Mouse (Mus musculus) limb, embryonic 10.5 days (tissue): ENCODE data around the gene Pbx3. TPM values are rescaled to one million over a fixed set of nuclear protein-coding genes. Genes with fewer than 3 reads are reported as not detected.

Source experiments
- DNase-seq: peaks from one replicate; pipeline ENCODE4 v3.0.0-alpha.2; 2017; ENCODE audit warnings: low spot score
- H3K27ac ChIP-seq: fragments of 300-500 bp; sonication (generic); 2 replicates; pipeline ENCODE4 v1.5.1; 2016; ENCODE audit warnings: mild to moderate bottlenecking
- H3K27me3 ChIP-seq: fragments of 300-500 bp; sonication (generic); 2 replicates; pipeline ENCODE4 v1.6.1; 2016; ENCODE audit warnings: low read depth, mild to moderate bottlenecking; ENCODE audit not compliant: poor library complexity, severe bottlenecking
- H3K36me3 ChIP-seq: fragments of 300-500 bp; sonication (generic); 2 replicates; pipeline ENCODE4 v1.6.1; 2016; ENCODE audit warnings: mild to moderate bottlenecking, moderate library complexity
- H3K4me1 ChIP-seq: fragments of 300-500 bp; sonication (generic); 2 replicates; pipeline ENCODE4 v1.6.1; 2016
- H3K4me3 ChIP-seq: fragments of 300-500 bp; sonication (generic); 2 replicates; pipeline ENCODE4 v1.5.1; 2016; ENCODE audit warnings: mild to moderate bottlenecking, moderate library complexity
- H3K9me3 ChIP-seq: fragments of 300-500 bp; sonication (generic); replicated peaks from 2 replicates; pipeline ENCODE4 v1.6.1; 2016; ENCODE audit warnings: mild to moderate bottlenecking
- WGBS: fragments of 180-500 bp; shearing (Covaris S2); methylation state at CpG from one replicate; pipeline ENCODE4 v1.1.7; 2016; 5-methylcytosine and 5-hydroxymethylcytosine counted together
- polyA plus RNA-seq: library from polyadenylated mRNA; unstranded; fragments of >200 nt; fragmentation: Nextera tagmentation; extraction: Ambion mirVana; gene quantifications from 2 replicates; pipeline ENCODE4 v1.2.1, GENCODE M21; 2016

The Pbx3 gene
- polyA plus RNA-seq, 1 experiment from 2014 or later: 31.9 TPM

DNA sequence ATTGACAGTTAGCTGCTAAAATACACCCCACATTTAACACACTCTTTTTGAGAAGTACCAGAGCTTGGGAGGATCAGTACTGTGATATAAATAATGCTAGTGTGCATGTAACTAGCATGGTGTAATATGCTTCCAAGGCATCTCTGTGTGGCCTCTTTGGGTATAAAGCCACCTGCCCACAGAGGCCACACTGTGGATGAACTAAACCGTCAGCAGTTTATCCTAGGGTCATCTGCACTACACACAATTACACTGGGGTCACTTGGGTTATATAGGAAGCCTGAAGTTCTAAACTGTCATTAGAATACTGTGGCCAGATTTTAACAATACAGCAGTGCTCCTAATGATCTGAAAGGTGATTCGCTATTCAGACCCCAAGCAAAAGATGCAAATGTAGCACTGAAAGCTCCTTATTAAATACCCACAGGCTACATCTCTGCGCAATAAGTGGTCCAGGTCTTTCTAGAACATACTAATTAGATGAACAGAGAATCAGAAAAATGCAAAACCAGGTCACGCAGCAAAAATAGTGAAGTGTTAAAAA is 133.6 kb downstream of the Pbx3 start:
- 74% methylated on average over 4 of the region's 4 CpGs for WGBS
- Histone ChIP-seq H3K27ac (no peak overlapping the region), H3K9me3 (no peaks in the 10 kb centered on the region), H3K27me3 (no peaks in the 10 kb centered on the region), H3K4me3 (no peak overlapping the region), H3K4me1 (peaks cover 24% of the 10 kb centered on the region), H3K36me3 (no peaks in the 10 kb centered on the region)
- DNase-seq: no peak

DNA sequence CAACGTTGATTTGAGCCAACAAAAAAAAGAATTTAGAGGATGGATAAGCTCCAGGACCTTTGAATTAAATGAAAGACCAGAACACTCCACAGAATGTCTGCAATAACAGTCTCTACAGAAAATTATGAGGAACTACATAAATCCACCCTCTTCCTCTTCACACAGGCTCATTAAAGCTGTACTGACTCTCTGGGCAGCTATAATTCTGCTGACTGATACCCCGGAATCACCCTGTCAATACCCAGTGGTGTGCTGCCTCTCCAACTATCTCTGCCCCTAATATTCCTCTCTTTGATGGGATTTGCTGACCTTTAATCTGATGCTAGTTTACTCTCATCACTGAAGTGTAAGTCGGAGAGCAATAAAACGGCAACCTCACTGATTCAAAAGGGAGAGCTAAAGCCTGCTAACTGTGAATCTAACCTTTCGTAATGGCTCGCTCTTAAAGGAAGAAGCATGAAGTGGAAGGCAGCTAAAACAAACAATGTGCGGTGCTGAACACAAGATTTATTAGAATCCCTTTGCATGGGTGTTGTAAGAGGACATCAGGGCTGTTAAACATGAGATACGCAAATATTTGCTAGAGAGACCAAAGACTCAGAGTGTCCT is 137.4 kb downstream of the Pbx3 start:
- no peak for DNase-seq
- Histone ChIP-seq H3K27me3 (no peaks in the 10 kb centered on the region), H3K4me3 (no peak overlapping the region), H3K4me1 (peaks cover 49% of the 10 kb centered on the region), H3K27ac (no peak overlapping the region), H3K36me3 (no peaks in the 10 kb centered on the region), H3K9me3 (no peaks in the 10 kb centered on the region)
- WGBS: 30% methylated on average over 8 of the region's 8 CpGs

- Histone ChIP-seq H3K9me3 (no peaks in the 10 kb centered on the region), H3K27me3 (no peaks in the 10 kb centered on the region), H3K4me3 (no peak overlapping the region), H3K36me3 (no peaks in the 10 kb centered on the region), H3K4me1 (peaks cover 62% of the 10 kb centered on the region), H3K27ac (no peak overlapping the region)
- WGBS: 51% methylated on average over 1 of the region's 1 CpGs
- no peak for DNase-seq
Measured at GRCm38 (mm10) chr2:34234274-34234673, 138.7 kb downstream of the Pbx3 start.

GRCm38 (mm10) chr2:34233271-34233670 is 139.7 kb downstream of the Pbx3 start:
- Histone ChIP-seq H3K36me3 (no peaks in the 10 kb centered on the region), H3K27ac (no peak overlapping the region), H3K4me3 (no peak overlapping the region), H3K4me1 (peaks cover 66% of the 10 kb centered on the region), H3K27me3 (no peaks in the 10 kb centered on the region), H3K9me3 (no peaks in the 10 kb centered on the region)
- DNase-seq: no peak
- WGBS: 63% methylated on average over 5 of the region's 5 CpGs

GRCm38 (mm10) chr2:34227688-34228087 is 145.3 kb downstream of the Pbx3 start:
- H3K36me3 ChIP-seq: peaks cover 10% of the 10 kb centered on the region

DNA sequence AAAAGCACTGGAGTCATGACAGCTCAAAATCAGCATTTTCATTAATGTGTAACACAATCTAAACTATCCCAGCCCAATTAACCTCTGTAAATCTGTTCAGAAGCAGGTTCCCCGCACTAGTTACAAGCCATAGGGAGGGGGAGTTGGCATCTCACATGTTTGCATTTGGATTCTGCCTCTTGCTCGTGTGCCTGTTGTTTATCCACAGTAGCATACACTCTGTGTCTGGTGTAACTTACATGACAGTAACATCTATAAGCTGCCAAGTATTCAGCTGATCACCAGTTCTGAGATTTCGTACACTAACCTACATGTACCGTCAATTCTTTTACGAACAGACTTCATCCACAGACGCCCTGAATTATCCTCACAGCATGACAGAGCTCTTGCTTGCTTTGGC is 147.5 kb downstream of the Pbx3 start:
- Histone ChIP-seq H3K4me3 (no peak overlapping the region), H3K9me3 (no peaks in the 10 kb centered on the region), H3K27me3 (no peaks in the 10 kb centered on the region), H3K4me1 (peaks cover 32% of the 10 kb centered on the region), H3K27ac (no peak overlapping the region), H3K36me3 (peaks cover 12% of the 10 kb centered on the region)
- DNase-seq: no peak
- WGBS: 79% methylated on average over 6 of the region's 6 CpGs

More at GRCm38 (mm10) chr2:34227688-34228087, 145.3 kb downstream of the Pbx3 start:
- no peak for DNase-seq
- H3K4me1 ChIP-seq: peaks cover 50% of the 10 kb centered on the region
- H3K9me3 ChIP-seq: no peaks in the 10 kb centered on the region
- no peaks in the 10 kb centered on the region for H3K27me3 ChIP-seq
- no peak overlapping the region for H3K27ac ChIP-seq
- 89% methylated on average over 4 of the region's 4 CpGs for WGBS
- H3K4me3 ChIP-seq: no peak overlapping the region

GRCm38 (mm10) chr2:34221477-34221876 is 151.5 kb downstream of the Pbx3 start:
- H3K4me1 ChIP-seq: peaks cover 12% of the 10 kb centered on the region
- no peaks in the 10 kb centered on the region for H3K9me3 ChIP-seq
- no peak overlapping the region for H3K27ac ChIP-seq
- H3K4me3 ChIP-seq: no peak overlapping the region
- DNase-seq: no peak
- H3K36me3 ChIP-seq: peaks cover 12% of the 10 kb centered on the region
- WGBS: 92% methylated on average over 3 of the region's 3 CpGs
- H3K27me3 ChIP-seq: no peaks in the 10 kb centered on the region

GRCm38 (mm10) chr2:34219150-34219549 is 153.8 kb downstream of the Pbx3 start:
- 94% methylated on average over 1 of the region's 1 CpGs for WGBS
- Histone ChIP-seq H3K4me3 (no peak overlapping the region), H3K27ac (no peak overlapping the region), H3K36me3 (peaks cover 8% of the 10 kb centered on the region), H3K9me3 (no peaks in the 10 kb centered on the region), H3K27me3 (no peaks in the 10 kb centered on the region), H3K4me1 (no peaks in the 10 kb centered on the region)
- no peak for DNase-seq

DNA sequence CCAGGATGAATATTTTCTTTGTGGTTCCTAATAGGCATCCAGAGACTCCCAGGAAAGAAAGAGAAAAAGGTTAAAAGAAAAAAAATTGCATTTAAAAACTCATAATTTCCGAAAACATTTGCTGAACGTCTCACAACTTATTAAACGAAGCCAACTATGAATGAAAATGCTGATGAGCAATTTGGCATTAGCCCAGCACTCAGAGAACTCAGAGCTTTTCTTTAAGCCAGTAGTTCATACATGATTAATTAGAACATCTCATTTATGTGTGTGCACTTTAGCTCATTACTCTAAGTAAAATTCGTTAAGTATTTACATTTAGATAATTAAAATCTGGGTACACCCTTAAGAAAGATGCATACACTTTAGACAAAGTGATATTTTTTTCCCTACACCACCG is 155.3 kb downstream of the Pbx3 start:
- DNase-seq: no peak
- H3K4me3 ChIP-seq: no peak overlapping the region
- H3K9me3 ChIP-seq: no peaks in the 10 kb centered on the region
- peaks cover under 1% of the 10 kb centered on the region; the same call in 1 of the 2 replicates for H3K36me3 ChIP-seq
- WGBS: 90% methylated on average over 5 of the region's 5 CpGs
- H3K27ac ChIP-seq: no peak overlapping the region
- H3K27me3 ChIP-seq: no peaks in the 10 kb centered on the region
- no peaks in the 10 kb centered on the region for H3K4me1 ChIP-seq

- H3K4me1 ChIP-seq: no peaks in the 10 kb centered on the region
- no peaks in the 10 kb centered on the region for H3K9me3 ChIP-seq
- 95% methylated on average over 5 of the region's 5 CpGs for WGBS
- no peak overlapping the region for H3K27ac ChIP-seq
- no peaks in the 10 kb centered on the region for H3K27me3 ChIP-seq
- H3K4me3 ChIP-seq: no peak overlapping the region
- DNase-seq: no peak
- peaks cover 19% of the 10 kb centered on the region for H3K36me3 ChIP-seq
Measured at GRCm38 (mm10) chr2:34215496-34215895, 157.4 kb downstream of the Pbx3 start.

- Histone ChIP-seq H3K4me1 (no peaks in the 10 kb centered on the region), H3K9me3 (no peaks in the 10 kb centered on the region), H3K36me3 (peaks cover 23% of the 10 kb centered on the region), H3K27ac (no peak overlapping the region), H3K4me3 (no peak overlapping the region), H3K27me3 (no peaks in the 10 kb centered on the region)
- 94% methylated on average over 1 of the region's 1 CpGs for WGBS
- no peak for DNase-seq
Measured at GRCm38 (mm10) chr2:34212418-34212817, 160.5 kb downstream of the Pbx3 start.

- no peaks in the 10 kb centered on the region for H3K4me1 ChIP-seq
- H3K27ac ChIP-seq: no peak overlapping the region
- no peaks in the 10 kb centered on the region for H3K9me3 ChIP-seq
- no peaks in the 10 kb centered on the region for H3K27me3 ChIP-seq
- peaks cover 25% of the 10 kb centered on the region for H3K36me3 ChIP-seq
- no peak for DNase-seq
- no peak overlapping the region for H3K4me3 ChIP-seq
- 96% methylated on average over 8 of the region's 8 CpGs for WGBS
Measured at GRCm38 (mm10) chr2:34204797-34205196, 168.1 kb downstream of the Pbx3 start.

GRCm38 (mm10) chr2:34204325-34204724 is 168.6 kb downstream of the Pbx3 start:
- H3K36me3 ChIP-seq: peaks cover 25% of the 10 kb centered on the region

More at GRCm38 (mm10) chr2:34204325-34204724, 168.6 kb downstream of the Pbx3 start:
- no peak for DNase-seq
- no peaks in the 10 kb centered on the region for H3K27me3 ChIP-seq
- H3K4me3 ChIP-seq: no peak overlapping the region
- no peaks in the 10 kb centered on the region for H3K9me3 ChIP-seq
- H3K4me1 ChIP-seq: no peaks in the 10 kb centered on the region
- WGBS: 91% methylated on average over 2 of the region's 2 CpGs
- no peak overlapping the region for H3K27ac ChIP-seq
